In genomic region chr8:106884826-106885400, GRCm38 (mm10) we compare ENCODE assay signal across 1 mouse cellular context. TPM values are rescaled to one million over a fixed set of nuclear protein-coding genes. Genes with fewer than 3 reads are reported as not detected.
"Had no signal": no experiment of that assay in that cellular context is flagged by ENCODE, and none has a peak within 500 bp of the region (broad histone marks: within the 10 kb centered on the region; RNA-seq: fewer than 3 reads in every experiment).

No protein-coding gene starts in this region.

RNA-seq across cellular contexts. Expression of gene Has3, which starts 14.9 kb away (rescaled TPM):
- total RNA-seq: megakaryocyte, adult 5-6 weeks had no signal
